Mouse (Mus musculus): ENCODE measurements around the gene Gbp9. TPM values are rescaled to one million over a fixed set of nuclear protein-coding genes. Genes with fewer than 3 reads are reported as not detected.
"Not testable (repeated sequence)": the region's sequence is repeated elsewhere in the genome, so short reads cannot be mapped to it uniquely, and the experiment has no call there.

The Gbp9 gene
- 0.63 and 1.4 TPM in 2 replicates for polyA plus RNA-seq (2011; ENCODE audit: insufficient read depth, insufficient read length, low read depth, missing spikeins)

GRCm38 (mm10) chr5:105139409-105140088, at the start of gene Gbp9, which contains the start of the genes Gbp8 and Gbp4:
Gene Gbp9 (minus strand): TSS chr5:105139539.
Gene Gbp8 (minus strand): TSS chr5:105139540.
Gene Gbp4 (minus strand): TSS chr5:105139586.
- not testable (repeated sequence) for H3K36me3 ChIP-seq (ENCODE audit: control insufficient read depth, insufficient read depth, low read length, poor library complexity, severe bottlenecking); H3K27me3 ChIP-seq (ENCODE audit: control insufficient read depth, insufficient read depth, low read length, poor library complexity, severe bottlenecking); H3K9me3 ChIP-seq (replicated peaks; ENCODE audit: control insufficient read depth, insufficient read depth, low read length, poor library complexity, severe bottlenecking); H3K4me3 ChIP-seq (ENCODE audit: low read depth, low read length); H3K9ac ChIP-seq (ENCODE audit: low read depth, poor library complexity, severe bottlenecking); H3K4me1 ChIP-seq (ENCODE audit: control insufficient read depth, insufficient read depth, low read length)
- H3K27ac ChIP-seq (ENCODE audit: insufficient read depth, low read length): peak within 1 kb of the TSS; percentile 51

DNA sequence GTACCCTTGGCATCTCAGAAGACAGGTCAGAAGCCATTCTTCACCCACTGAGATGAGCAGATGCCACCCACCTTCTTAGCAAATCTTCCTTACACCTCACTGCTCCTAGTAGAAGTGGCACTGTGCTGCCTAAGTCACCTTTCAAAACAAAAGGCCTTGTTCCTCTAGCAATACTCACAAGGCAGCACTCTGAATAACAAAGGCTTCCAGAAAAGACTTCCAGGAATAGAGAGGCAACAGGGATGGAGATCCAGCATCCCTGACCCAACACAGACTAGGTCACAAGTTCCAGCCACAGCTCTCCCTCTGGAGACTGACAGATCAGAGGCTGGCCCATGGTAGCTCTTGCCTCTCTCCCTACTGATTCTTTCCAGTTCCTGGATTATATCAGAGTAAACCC, 42.1 kb upstream of the Gbp9 start:
- Histone ChIP-seq H3K4me1 (ENCODE audit: control insufficient read depth, insufficient read depth, low read length) (peaks cover 2% of the 10 kb centered on the region), H3K4me3 (ENCODE audit: low read depth, low read length) (no peak overlapping the region)
- TF ChIP-seq POLR2A (IDR thresholded peaks at IDR 0.05; ENCODE audit: insufficient read depth, low read length): no peak
- no peak for TF ChIP-seq CTCF (IDR thresholded peaks at IDR 0.05; ENCODE audit: low read depth, low read length)
- 0 out of 2 replicates have a peak, but pooled peaks have one; percentile 27 for TF ChIP-seq EP300 (IDR thresholded peaks at IDR 0.05; ENCODE audit: insufficient read depth, low read depth, low read length)

GRCm38 (mm10) chr5:105156582-105156981, 17.2 kb upstream of the Gbp9 start:
- Histone ChIP-seq H3K36me3 (ENCODE audit: control insufficient read depth, insufficient read depth, low read length, poor library complexity, severe bottlenecking) (no peaks in the 10 kb centered on the region), H3K9me3 (replicated peaks; ENCODE audit: control insufficient read depth, insufficient read depth, low read length, poor library complexity, severe bottlenecking) (no peaks in the 10 kb centered on the region)
- no peak for TF ChIP-seq POLR2A (IDR thresholded peaks at IDR 0.05; ENCODE audit: insufficient read depth, low read length)
- no peak for TF ChIP-seq EP300 (IDR thresholded peaks at IDR 0.05; ENCODE audit: insufficient read depth, low read depth, low read length)
- no peak for TF ChIP-seq CTCF (IDR thresholded peaks at IDR 0.05; ENCODE audit: low read depth, low read length)

More for the DNA sequence above, 42.1 kb upstream of the Gbp9 start:
- Histone ChIP-seq H3K36me3 (ENCODE audit: control insufficient read depth, insufficient read depth, low read length, poor library complexity, severe bottlenecking) (no peaks in the 10 kb centered on the region), H3K9ac (ENCODE audit: low read depth, poor library complexity, severe bottlenecking) (no peak overlapping the region), H3K9me3 (replicated peaks; ENCODE audit: control insufficient read depth, insufficient read depth, low read length, poor library complexity, severe bottlenecking) (no peaks in the 10 kb centered on the region), H3K27me3 (ENCODE audit: control insufficient read depth, insufficient read depth, low read length, poor library complexity, severe bottlenecking) (no peaks in the 10 kb centered on the region), H3K27ac (ENCODE audit: insufficient read depth, low read length) (no peak overlapping the region)

DNA sequence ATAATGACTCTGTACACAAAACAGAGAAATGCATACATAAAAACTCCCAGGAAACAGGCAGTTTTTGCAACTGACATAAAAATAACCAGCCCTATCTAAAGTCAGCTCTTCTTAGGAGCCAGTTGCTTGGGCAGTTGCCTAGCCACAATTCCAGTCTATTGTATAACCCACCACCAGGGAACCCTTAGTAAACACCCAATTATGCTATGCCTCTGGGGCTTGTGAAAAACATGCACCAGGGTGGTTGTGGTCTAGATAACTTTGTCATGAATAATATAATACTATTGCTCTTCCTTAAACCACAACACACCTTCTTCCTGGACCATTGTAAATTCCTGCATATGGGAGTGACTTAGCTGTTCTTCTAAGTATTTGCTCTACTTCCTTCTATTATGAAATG, 14.7 kb upstream of the Gbp9 start:
- Histone ChIP-seq H3K9ac (ENCODE audit: low read depth, poor library complexity, severe bottlenecking) (no peak overlapping the region), H3K4me3 (ENCODE audit: low read depth, low read length) (no peak overlapping the region), H3K27ac (ENCODE audit: insufficient read depth, low read length) (no peak overlapping the region), H3K36me3 (ENCODE audit: control insufficient read depth, insufficient read depth, low read length, poor library complexity, severe bottlenecking) (no peaks in the 10 kb centered on the region), H3K9me3 (replicated peaks; ENCODE audit: control insufficient read depth, insufficient read depth, low read length, poor library complexity, severe bottlenecking) (no peaks in the 10 kb centered on the region), H3K27me3 (ENCODE audit: control insufficient read depth, insufficient read depth, low read length, poor library complexity, severe bottlenecking) (no peaks in the 10 kb centered on the region), H3K4me1 (ENCODE audit: control insufficient read depth, insufficient read depth, low read length) (no peaks in the 10 kb centered on the region)
- TF ChIP-seq CTCF (IDR thresholded peaks at IDR 0.05; ENCODE audit: low read depth, low read length) (no peak), POLR2A (IDR thresholded peaks at IDR 0.05; ENCODE audit: insufficient read depth, low read length) (no peak), EP300 (IDR thresholded peaks at IDR 0.05; ENCODE audit: insufficient read depth, low read depth, low read length) (no peak)

More at GRCm38 (mm10) chr5:105156582-105156981, 17.2 kb upstream of the Gbp9 start:
- Histone ChIP-seq H3K27me3 (ENCODE audit: control insufficient read depth, insufficient read depth, low read length, poor library complexity, severe bottlenecking) (no peaks in the 10 kb centered on the region), H3K4me1 (ENCODE audit: control insufficient read depth, insufficient read depth, low read length) (no peaks in the 10 kb centered on the region), H3K27ac (ENCODE audit: insufficient read depth, low read length) (no peak overlapping the region), H3K9ac (ENCODE audit: low read depth, poor library complexity, severe bottlenecking) (no peak overlapping the region), H3K4me3 (ENCODE audit: low read depth, low read length) (no peak overlapping the region)

- not testable (repeated sequence) for H3K27me3 ChIP-seq (ENCODE audit: control insufficient read depth, insufficient read depth, low read length, poor library complexity, severe bottlenecking); H3K9ac ChIP-seq (ENCODE audit: low read depth, poor library complexity, severe bottlenecking); H3K4me1 ChIP-seq (ENCODE audit: control insufficient read depth, insufficient read depth, low read length); H3K27ac ChIP-seq (ENCODE audit: insufficient read depth, low read length); H3K4me3 ChIP-seq (ENCODE audit: low read depth, low read length); H3K36me3 ChIP-seq (ENCODE audit: control insufficient read depth, insufficient read depth, low read length, poor library complexity, severe bottlenecking); H3K9me3 ChIP-seq (replicated peaks; ENCODE audit: control insufficient read depth, insufficient read depth, low read length, poor library complexity, severe bottlenecking)
Measured at GRCm38 (mm10) chr5:105148062-105148461, 8.7 kb upstream of the Gbp9 start.

GRCm38 (mm10) chr5:105146447-105146846, 7.1 kb upstream of the Gbp9 start:
- H3K4me3 ChIP-seq (ENCODE audit: low read depth, low read length): no peak overlapping the region
- H3K27ac ChIP-seq (ENCODE audit: insufficient read depth, low read length): no peak overlapping the region
- H3K4me1 ChIP-seq (ENCODE audit: control insufficient read depth, insufficient read depth, low read length): peaks cover 2% of the 10 kb centered on the region
- no peaks in the 10 kb centered on the region for H3K9me3 ChIP-seq (replicated peaks; ENCODE audit: control insufficient read depth, insufficient read depth, low read length, poor library complexity, severe bottlenecking)
- TF ChIP-seq CTCF (IDR thresholded peaks at IDR 0.05; ENCODE audit: low read depth, low read length) (no peak), POLR2A (IDR thresholded peaks at IDR 0.05; ENCODE audit: insufficient read depth, low read length) (no peak), EP300 (IDR thresholded peaks at IDR 0.05; ENCODE audit: insufficient read depth, low read depth, low read length) (no peak)
- no peak overlapping the region for H3K9ac ChIP-seq (ENCODE audit: low read depth, poor library complexity, severe bottlenecking)
- no peaks in the 10 kb centered on the region for H3K27me3 ChIP-seq (ENCODE audit: control insufficient read depth, insufficient read depth, low read length, poor library complexity, severe bottlenecking)
- no peaks in the 10 kb centered on the region for H3K36me3 ChIP-seq (ENCODE audit: control insufficient read depth, insufficient read depth, low read length, poor library complexity, severe bottlenecking)

DNA sequence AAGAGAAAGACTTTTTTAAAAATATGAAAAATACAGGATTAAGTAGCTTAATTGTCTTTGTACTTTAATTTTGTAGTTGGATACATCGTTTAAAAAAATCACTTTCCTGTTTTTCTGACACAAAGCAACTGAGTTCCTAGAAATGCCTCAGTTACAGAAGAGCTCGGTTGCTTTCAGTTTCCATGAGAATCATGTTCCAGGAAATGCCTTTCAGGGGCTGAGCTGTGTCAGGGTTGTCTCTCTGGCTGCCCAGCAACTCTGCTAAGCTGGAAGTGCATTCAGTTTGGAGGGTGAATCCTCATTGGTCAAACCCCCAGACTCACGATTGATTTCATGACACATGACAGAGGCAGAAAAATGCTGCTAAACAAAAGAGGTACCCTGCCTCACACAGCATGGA, 6.4 kb upstream of the Gbp9 start:
- not testable (repeated sequence) for H3K4me1 ChIP-seq (ENCODE audit: control insufficient read depth, insufficient read depth, low read length); H3K27ac ChIP-seq (ENCODE audit: insufficient read depth, low read length)

GRCm38 (mm10) chr5:105140089-105140810, 911 bp upstream of the Gbp9 start:
- not testable (repeated sequence) for H3K27me3 ChIP-seq (ENCODE audit: control insufficient read depth, insufficient read depth, low read length, poor library complexity, severe bottlenecking); H3K4me1 ChIP-seq (ENCODE audit: control insufficient read depth, insufficient read depth, low read length); H3K9me3 ChIP-seq (replicated peaks; ENCODE audit: control insufficient read depth, insufficient read depth, low read length, poor library complexity, severe bottlenecking); H3K36me3 ChIP-seq (ENCODE audit: control insufficient read depth, insufficient read depth, low read length, poor library complexity, severe bottlenecking); H3K9ac ChIP-seq (ENCODE audit: low read depth, poor library complexity, severe bottlenecking); H3K4me3 ChIP-seq (ENCODE audit: low read depth, low read length)
- peak overlapping the region; percentile 51; the same call in 1 of the 2 replicates for H3K27ac ChIP-seq (ENCODE audit: insufficient read depth, low read length)

More for the DNA sequence above, 6.4 kb upstream of the Gbp9 start:
- H3K9ac ChIP-seq (ENCODE audit: low read depth, poor library complexity, severe bottlenecking); H3K9me3 ChIP-seq (replicated peaks; ENCODE audit: control insufficient read depth, insufficient read depth, low read length, poor library complexity, severe bottlenecking); H3K4me3 ChIP-seq (ENCODE audit: low read depth, low read length); H3K27me3 ChIP-seq (ENCODE audit: control insufficient read depth, insufficient read depth, low read length, poor library complexity, severe bottlenecking); H3K36me3 ChIP-seq (ENCODE audit: control insufficient read depth, insufficient read depth, low read length, poor library complexity, severe bottlenecking): not testable (repeated sequence)

All from ES-Bruce4 (cell line).